Comparison of ENCODE assay signal across 8 mouse cellular contexts in genomic region chr1:136259543-136259892, GRCm38 (mm10). TPM values are rescaled to one million over a fixed set of nuclear protein-coding genes. Genes with fewer than 3 reads are reported as not detected.
DNase-seq lines count a peak whose midpoint lies in the region; ATAC-seq and TF ChIP-seq lines count a peak whose summit lies in the region.

No protein-coding gene starts in this region.

- DNase-seq in embryo, embryonic 9.5 days (ENCODE audit: extremely low spot score), result peak; percentile 20
- DNase-seq in embryo, embryonic 10.5 days (ENCODE audit: low spot score), result no peak
- DNase-seq in thymus, adult 2 months, result no peak
- no peak for DNase-seq in thymus, adult 18-20 months
- DNase-seq in liver, embryonic 11.5 days (ENCODE audit: low spot score), result no peak
- no peak for DNase-seq in urinary bladder, postnatal 36 days (ENCODE audit: low spot score in 2 of 2)
- no peak for DNase-seq in lung, adult 2 months

- no peaks in the 10 kb centered on the region for H3K36me3 ChIP-seq in thymus, adult 2 months (ENCODE audit: control insufficient read depth, insufficient read depth, low read length)
- H3K36me3 ChIP-seq in liver, embryonic 11.5 days (ENCODE audit: control insufficient read depth, insufficient read depth, low read length), result no peaks in the 10 kb centered on the region
- H3K36me3 ChIP-seq in stomach, embryonic 16.5 days (ENCODE audit: control insufficient read depth, insufficient read depth, low read length), result no peaks in the 10 kb centered on the region

- peaks cover 67% of the 10 kb centered on the region for H3K4me1 ChIP-seq in thymus, adult 2 months (replicated peaks; ENCODE audit: control insufficient read depth, insufficient read depth, low read length)
- peaks cover 6% of the 10 kb centered on the region; the same call in 1 of the 2 replicates for H3K4me1 ChIP-seq in liver, embryonic 11.5 days (replicated peaks; ENCODE audit: control insufficient read depth, insufficient read depth, low read length)
- H3K4me1 ChIP-seq in stomach, embryonic 16.5 days (ENCODE audit: control insufficient read depth, insufficient read depth, low read length), result peaks cover 12% of the 10 kb centered on the region
- H3K4me1 ChIP-seq in lung, adult 2 months (ENCODE audit: control insufficient read depth, insufficient read depth, low read length), result 0 out of 2 replicates have a peak, but pooled peaks cover 4% of the 10 kb centered on the region

- no peak for TF ChIP-seq POLR2A in thymus, adult 2 months (IDR thresholded peaks at IDR 0.05; ENCODE audit: control insufficient read depth, extremely low read depth, insufficient read depth, low read length, poor library complexity)
- no peak for TF ChIP-seq POLR2A in lung, adult 2 months (IDR thresholded peaks at IDR 0.05; ENCODE audit: borderline replicate concordance, extremely low read depth, low read depth, low read length)

- H3K27me3 ChIP-seq in thymus, adult 2 months (ENCODE audit: control insufficient read depth, insufficient read depth, low read length), result peaks cover 5% of the 10 kb centered on the region; the same call in 1 of the 2 replicates
- H3K27me3 ChIP-seq in liver, embryonic 11.5 days (replicated peaks; ENCODE audit: control insufficient read depth, insufficient read depth, low read length), result peaks cover 63% of the 10 kb centered on the region
- peaks cover 55% of the 10 kb centered on the region for H3K27me3 ChIP-seq in stomach, embryonic 16.5 days (ENCODE audit: control insufficient read depth, insufficient read depth, low read length)

- H3K27ac ChIP-seq in thymus, adult 2 months (ENCODE audit: control insufficient read depth, insufficient read depth, low read length), result no peak overlapping the region
- H3K27ac ChIP-seq in liver, embryonic 11.5 days (ENCODE audit: low read depth, low read length), result no peak overlapping the region
- H3K27ac ChIP-seq in stomach, embryonic 16.5 days (ENCODE audit: low read length), result no peak overlapping the region

- H3K9me3 ChIP-seq in liver, embryonic 11.5 days (ENCODE audit: control insufficient read depth, low read length), result no peaks in the 10 kb centered on the region
- H3K9me3 ChIP-seq in stomach, embryonic 16.5 days (replicated peaks; ENCODE audit: control insufficient read depth, low read length), result no peaks in the 10 kb centered on the region

- no peak for ATAC-seq in liver, embryonic 11.5 days (replicated peaks; ENCODE audit: low FRiP score)
- no peak for ATAC-seq in stomach, embryonic 16.5 days (ENCODE audit: insufficient read depth, low FRiP score)

- no peak overlapping the region for H3K9ac ChIP-seq in liver, embryonic 11.5 days (ENCODE audit: low read depth, low read length)
- peak overlapping the region; percentile 69; the same call in 1 of the 2 replicates for H3K9ac ChIP-seq in stomach, embryonic 16.5 days (ENCODE audit: low read length)

- peak overlapping the region; percentile 80 for H3K4me2 ChIP-seq in liver, embryonic 11.5 days
- peak overlapping the region; percentile 91 for H3K4me2 ChIP-seq in stomach, embryonic 16.5 days (ENCODE audit: low read depth, low read length)

- peak overlapping the region; percentile 52 for H3K4me3 ChIP-seq in thymus, adult 2 months (ENCODE audit: control insufficient read depth, insufficient read depth, low read length)
- peak overlapping the region; percentile 54 for H3K4me3 ChIP-seq in liver, embryonic 11.5 days (ENCODE audit: low read depth, low read length)
- H3K4me3 ChIP-seq in stomach, embryonic 16.5 days (replicated peaks; ENCODE audit: low read length), result peak overlapping the region; percentile 55
- H3K4me3 ChIP-seq in lung, adult 2 months (replicated peaks; ENCODE audit: extremely low read depth, low read depth, low read length), result no peak overlapping the region

- 1% methylated on average over 16 of the region's 16 CpGs for WGBS in thymus, adult 2 months
- WGBS in liver, embryonic 11.5 days, result 5% methylated on average over 16 of the region's 16 CpGs
- WGBS in stomach, embryonic 16.5 days, result 3% methylated on average over 16 of the region's 16 CpGs
- WGBS in lung, adult 2 months, result 3% methylated on average over 16 of the region's 16 CpGs

- TF ChIP-seq CTCF in thymus, adult 2 months (IDR thresholded peaks at IDR 0.05; ENCODE audit: borderline replicate concordance, control insufficient read depth, extremely low read depth, insufficient read depth, low read length, poor library complexity), result no peak
- no peak for TF ChIP-seq CTCF in lung, adult 2 months (IDR thresholded peaks at IDR 0.05; ENCODE audit: insufficient read depth, low read length)

RNA-seq across cellular contexts. Expression of gene Gpr25, which starts 1.2 kb away (rescaled TPM):
- 24.4 and 41.7 TPM in 2 replicates for polyA plus RNA-seq in thymus, adult 2 months (2012; rRNA removed)
- polyA plus RNA-seq in liver, embryonic 11.5 days (2014; fragmentation: Nextera tagmentation; extraction: Ambion mirVana), result not detected in 2 replicates
- polyA plus RNA-seq in stomach, embryonic 16.5 days (2015; fragmentation: Nextera tagmentation; extraction: Ambion mirVana), result not detected in 2 replicates
- 0.14 and 0.45 TPM in 2 replicates for polyA plus RNA-seq in lung, adult 2 months (2012; rRNA removed)

RNA-seq across cellular contexts. Expression of gene Inava, which starts 25.5 kb away (rescaled TPM):
- 8.5 and 9.7 TPM in 2 replicates for polyA plus RNA-seq in thymus, adult 2 months (2012; rRNA removed)
- 3.1 and 3.2 TPM in 2 replicates for polyA plus RNA-seq in liver, embryonic 11.5 days (2014; fragmentation: Nextera tagmentation; extraction: Ambion mirVana)
- polyA plus RNA-seq in stomach, embryonic 16.5 days (2015; fragmentation: Nextera tagmentation; extraction: Ambion mirVana), result 39.8 and 44.1 TPM in 2 replicates
- 4.2 and 7.3 TPM in 2 replicates for polyA plus RNA-seq in lung, adult 2 months (2012; rRNA removed)

RNA-seq across cellular contexts. Expression of gene Mroh3, which starts 46.9 kb away (rescaled TPM):
- polyA plus RNA-seq in thymus, adult 2 months (2012; rRNA removed), result 0.10 and 0.11 TPM in 2 replicates
- polyA plus RNA-seq in liver, embryonic 11.5 days (2014; fragmentation: Nextera tagmentation; extraction: Ambion mirVana), result not detected in 2 replicates
- polyA plus RNA-seq in stomach, embryonic 16.5 days (2015; fragmentation: Nextera tagmentation; extraction: Ambion mirVana), result 0.95 and 1.3 TPM in 2 replicates
- polyA plus RNA-seq in lung, adult 2 months (2012; rRNA removed), result 0.14 TPM in 1 of 2 replicates, not detected in the other

Comparison
In these comparisons a context has a peak if more than half of its experiments do, and no peak if none do; other contexts are left out.
1. RNA of gene Gpr25, which starts 1.2 kb away (polyA plus RNA-seq): 24.4 to 41.7 TPM in thymus, adult 2 months; 0.14 to 0.45 TPM in lung, adult 2 months, not detected in liver, embryonic 11.5 days and not detected in stomach, embryonic 16.5 days; every median in the first group is over 10 times any median in the second.